Mouse (Mus musculus): ENCODE data around the gene BC055324. TPM values are rescaled to one million over a fixed set of nuclear protein-coding genes. Genes with fewer than 3 reads are reported as not detected.

BC055324 gene
- polyA plus RNA-seq (2014; fragmentation: Illumina TruSeq; extraction: RNeasy Lipid Tissue Mini Kit (QIAGEN cat#74804); ENCODE audit: low read depth, low replicate concordance), result 3.6 TPM

GRCm38 (mm10) chr1:163994721-163995608, at the start of gene BC055324, which contains the start of gene Mettl18:
BC055324 (minus strand) TSS chr1:163994796.
Mettl18 (plus strand) TSS chr1:163994889.

DNA sequence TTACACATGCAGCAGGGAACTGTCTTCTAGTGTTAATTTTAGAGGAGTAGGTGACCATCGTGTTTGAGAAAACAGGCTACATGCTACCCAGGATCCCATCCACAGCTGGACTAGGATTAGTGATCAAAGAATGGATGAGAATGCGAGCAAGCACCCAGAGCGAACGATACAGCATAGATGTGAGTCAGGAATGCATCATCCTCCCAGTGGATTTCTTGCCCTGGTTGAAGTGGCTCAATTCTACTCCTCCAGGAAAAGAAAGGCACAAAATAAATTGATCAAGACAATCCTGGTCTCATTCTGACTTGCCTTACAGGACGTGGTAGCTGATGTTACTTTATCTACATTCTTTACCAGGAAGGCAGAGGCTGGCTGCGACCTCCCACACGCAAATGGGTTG, 65.8 kb downstream of the BC055324 start, which contains the start of gene Scyl3:
TSS of gene Scyl3 (plus strand) at position 255 of the 400 bp plus-strand sequence.

Other genes with a start within 250 kb of the BC055324 start
- 49.5 TPM for gene Kifap3, start 215.2 kb downstream of the BC055324 start, polyA plus RNA-seq (2014; fragmentation: Illumina TruSeq; extraction: RNeasy Lipid Tissue Mini Kit (QIAGEN cat#74804); ENCODE audit: low read depth, low replicate concordance)
- gene Scyl3, start 65.7 kb downstream of the BC055324 start, polyA plus RNA-seq (2014; fragmentation: Illumina TruSeq; extraction: RNeasy Lipid Tissue Mini Kit (QIAGEN cat#74804); ENCODE audit: low read depth, low replicate concordance), result 43.3 TPM
- 10.6 TPM for gene Mettl18, start 93 bp upstream of the BC055324 start, polyA plus RNA-seq (2014; fragmentation: Illumina TruSeq; extraction: RNeasy Lipid Tissue Mini Kit (QIAGEN cat#74804); ENCODE audit: low read depth, low replicate concordance)
- 1.8 TPM for gene Sele, start 53.4 kb upstream of the BC055324 start, polyA plus RNA-seq (2014; fragmentation: Illumina TruSeq; extraction: RNeasy Lipid Tissue Mini Kit (QIAGEN cat#74804); ENCODE audit: low read depth, low replicate concordance)
- gene Sell, start 67.2 kb upstream of the BC055324 start, polyA plus RNA-seq (2014; fragmentation: Illumina TruSeq; extraction: RNeasy Lipid Tissue Mini Kit (QIAGEN cat#74804); ENCODE audit: low read depth, low replicate concordance), result 3.9 TPM
- gene Selp, start 120.5 kb upstream of the BC055324 start, polyA plus RNA-seq (2014; fragmentation: Illumina TruSeq; extraction: RNeasy Lipid Tissue Mini Kit (QIAGEN cat#74804); ENCODE audit: low read depth, low replicate concordance), result 0.58 TPM
- gene F5, start 157.0 kb upstream of the BC055324 start, polyA plus RNA-seq (2014; fragmentation: Illumina TruSeq; extraction: RNeasy Lipid Tissue Mini Kit (QIAGEN cat#74804); ENCODE audit: low read depth, low replicate concordance), result 1.7 TPM